Comparison of ENCODE assay signal across 8 mouse cellular contexts in genomic region chr3:88440500-88441381, GRCm38 (mm10). TPM values are rescaled to one million over a fixed set of nuclear protein-coding genes. Genes with fewer than 3 reads are reported as not detected.
DNase-seq lines count a peak whose midpoint lies in the region; ATAC-seq and TF ChIP-seq lines count a peak whose summit lies in the region.

No protein-coding gene starts in this region.

- H3K27me3 ChIP-seq in ES-Bruce4 (ENCODE audit: control insufficient read depth, insufficient read depth, low read length, poor library complexity, severe bottlenecking) = no peaks in the 10 kb centered on the region
- peaks cover 46% of the 10 kb centered on the region for H3K27me3 ChIP-seq in embryonic facial prominence, embryonic 10.5 days (replicated peaks; ENCODE audit: low read depth, poor library complexity, severe bottlenecking)
- H3K27me3 ChIP-seq in hindbrain, embryonic 12.5 days = peaks cover 15% of the 10 kb centered on the region
- H3K27me3 ChIP-seq in limb, embryonic 11.5 days (ENCODE audit: control insufficient read depth, insufficient read depth, low read length) = no peaks in the 10 kb centered on the region
- peaks cover 28% of the 10 kb centered on the region for H3K27me3 ChIP-seq in midbrain, embryonic 12.5 days

- peak overlapping the region; percentile 12; the same call in 1 of the 2 replicates for H3K9ac ChIP-seq in ES-Bruce4 (ENCODE audit: low read depth, poor library complexity, severe bottlenecking)
- peak overlapping the region; percentile 27; the same call in 1 of the 2 replicates for H3K9ac ChIP-seq in hindbrain, embryonic 12.5 days
- H3K9ac ChIP-seq in limb, embryonic 11.5 days (ENCODE audit: low read length) = no peak overlapping the region
- H3K9ac ChIP-seq in midbrain, embryonic 12.5 days (replicated peaks) = 0 out of 2 replicates have a peak overlapping the region, but pooled peaks have one; percentile 25

- H3K27ac ChIP-seq in ES-Bruce4 (ENCODE audit: insufficient read depth, low read length) = peak overlapping the region; percentile 76
- peak overlapping the region; percentile 36; the same call in 1 of the 2 replicates for H3K27ac ChIP-seq in embryonic facial prominence, embryonic 10.5 days (replicated peaks)
- H3K27ac ChIP-seq in hindbrain, embryonic 12.5 days = no peak overlapping the region
- no peak overlapping the region for H3K27ac ChIP-seq in limb, embryonic 11.5 days (replicated peaks; ENCODE audit: low read depth, low read length)
- 0 out of 2 replicates have a peak overlapping the region, but pooled peaks have one; percentile 1 for H3K27ac ChIP-seq in midbrain, embryonic 12.5 days (replicated peaks)

- H3K4me2 ChIP-seq in hindbrain, embryonic 12.5 days (replicated peaks) = peak overlapping the region; percentile 32; the same call in 1 of the 2 replicates
- H3K4me2 ChIP-seq in limb, embryonic 11.5 days (ENCODE audit: low read depth, severe bottlenecking) = peak overlapping the region; percentile 26
- H3K4me2 ChIP-seq in midbrain, embryonic 12.5 days (replicated peaks) = peak overlapping the region; percentile 19; the same call in 1 of the 2 replicates

- no peaks in the 10 kb centered on the region for H3K36me3 ChIP-seq in ES-Bruce4 (ENCODE audit: control insufficient read depth, insufficient read depth, low read length, poor library complexity, severe bottlenecking)
- H3K36me3 ChIP-seq in embryonic facial prominence, embryonic 10.5 days (replicated peaks) = no peaks in the 10 kb centered on the region; the same call in 1 of the 2 replicates
- H3K36me3 ChIP-seq in hindbrain, embryonic 12.5 days = peaks cover 35% of the 10 kb centered on the region
- H3K36me3 ChIP-seq in limb, embryonic 11.5 days (ENCODE audit: control insufficient read depth, insufficient read depth, low read length) = no peaks in the 10 kb centered on the region
- peaks cover 24% of the 10 kb centered on the region; the same call in 1 of the 2 replicates for H3K36me3 ChIP-seq in midbrain, embryonic 12.5 days

- TF ChIP-seq EP300 in ES-Bruce4 (IDR thresholded peaks at IDR 0.05; ENCODE audit: insufficient read depth, low read depth, low read length) = no peak

- TF ChIP-seq POLR2A in ES-Bruce4 (IDR thresholded peaks at IDR 0.05; ENCODE audit: insufficient read depth, low read length) = no peak

- H3K4me3 ChIP-seq in ES-Bruce4 (ENCODE audit: low read depth, low read length) = peak overlapping the region; percentile 33
- H3K4me3 ChIP-seq in embryonic facial prominence, embryonic 10.5 days = peak overlapping the region; percentile 40
- no peak overlapping the region for H3K4me3 ChIP-seq in hindbrain, embryonic 12.5 days
- H3K4me3 ChIP-seq in limb, embryonic 11.5 days (ENCODE audit: low read depth, low read length) = 0 out of 2 replicates have a peak overlapping the region, but pooled peaks have one; percentile 1
- H3K4me3 ChIP-seq in midbrain, embryonic 12.5 days = no peak overlapping the region

- peak; percentile 30 for TF ChIP-seq CTCF in ES-Bruce4 (IDR thresholded peaks at IDR 0.05; ENCODE audit: low read depth, low read length)

- ATAC-seq in hindbrain, embryonic 12.5 days (ENCODE audit: low FRiP score) = peak; percentile 41; the same call in 1 of the 2 replicates
- no peak for ATAC-seq in limb, embryonic 11.5 days (ENCODE audit: insufficient number of reproducible peaks, low FRiP score, low TSS enrichment, low read depth)
- no peak for ATAC-seq in midbrain, embryonic 12.5 days (ENCODE audit: low FRiP score, low read depth)

- H3K9me3 ChIP-seq in ES-Bruce4 (replicated peaks; ENCODE audit: control insufficient read depth, insufficient read depth, low read length, poor library complexity, severe bottlenecking) = no peaks in the 10 kb centered on the region
- no peaks in the 10 kb centered on the region for H3K9me3 ChIP-seq in embryonic facial prominence, embryonic 10.5 days
- no peaks in the 10 kb centered on the region for H3K9me3 ChIP-seq in hindbrain, embryonic 12.5 days (replicated peaks)
- no peaks in the 10 kb centered on the region for H3K9me3 ChIP-seq in limb, embryonic 11.5 days (ENCODE audit: control insufficient read depth, low read length)
- H3K9me3 ChIP-seq in midbrain, embryonic 12.5 days = no peaks in the 10 kb centered on the region

- DNase-seq in adrenal gland, adult (ENCODE audit: inconsistent age in 2 of 2, low spot score in 1 of 2) = peak; percentile 86 to 91
- DNase-seq in adrenal gland, postnatal 25 days = no peak
- peak; percentile 49 for DNase-seq in embryonic facial prominence, embryonic 10.5 days (ENCODE audit: low spot score)
- DNase-seq in limb, embryonic 11.5 days (ENCODE audit: low spot score) = peak; percentile 45
- DNase-seq in telencephalon, adult 2 months (ENCODE audit: low read depth, low spot score) = peak; percentile 72

- peaks cover 9% of the 10 kb centered on the region for H3K4me1 ChIP-seq in ES-Bruce4 (ENCODE audit: control insufficient read depth, insufficient read depth, low read length)
- H3K4me1 ChIP-seq in embryonic facial prominence, embryonic 10.5 days = peaks cover 39% of the 10 kb centered on the region
- H3K4me1 ChIP-seq in hindbrain, embryonic 12.5 days = peaks cover 20% of the 10 kb centered on the region
- peaks cover 22% of the 10 kb centered on the region; the same call in 1 of the 2 replicates for H3K4me1 ChIP-seq in limb, embryonic 11.5 days (ENCODE audit: control insufficient read depth, insufficient read depth, low read length)
- peaks cover 23% of the 10 kb centered on the region for H3K4me1 ChIP-seq in midbrain, embryonic 12.5 days

- 25% methylated on average over 27 of the region's 27 CpGs for WGBS in embryonic facial prominence, embryonic 10.5 days
- 21% methylated on average over 27 of the region's 27 CpGs for WGBS in hindbrain, embryonic 12.5 days
- WGBS in limb, embryonic 11.5 days = 20% methylated on average over 27 of the region's 27 CpGs
- WGBS in midbrain, embryonic 12.5 days = 25% methylated on average over 27 of the region's 27 CpGs

RNA-seq across cellular contexts. Expression of gene Slc25a44, which starts 15.8 kb away (rescaled TPM):
- 42.9 and 45.9 TPM in 2 replicates for total RNA-seq in adrenal gland, postnatal 25 days (2021)
- 13.5 and 14.7 TPM in 2 replicates for polyA plus RNA-seq in ES-Bruce4 (2011; ENCODE audit: insufficient read depth, insufficient read length, low read depth, missing spikeins)
- polyA plus RNA-seq in embryonic facial prominence, embryonic 10.5 days (2016; fragmentation: Nextera tagmentation; extraction: Ambion mirVana) = 17.5 and 17.6 TPM in 2 replicates
- polyA plus RNA-seq in hindbrain, embryonic 12.5 days (2016; fragmentation: Nextera tagmentation; extraction: Ambion mirVana) = 24.9 and 25.9 TPM in 2 replicates
- 17.7 and 18.9 TPM in 2 replicates for polyA plus RNA-seq in limb, embryonic 11.5 days (2014; fragmentation: Nextera tagmentation; extraction: Ambion mirVana)
- 23.6 and 24.6 TPM in 2 replicates for polyA plus RNA-seq in midbrain, embryonic 12.5 days (2016; fragmentation: Nextera tagmentation; extraction: Ambion mirVana)

RNA-seq across cellular contexts. Expression of gene Sema4a, which starts 20.2 kb away (rescaled TPM):
- 6.0 and 6.2 TPM in 2 replicates for total RNA-seq in adrenal gland, postnatal 25 days (2021)
- polyA plus RNA-seq in ES-Bruce4 (2011; ENCODE audit: insufficient read depth, insufficient read length, low read depth, missing spikeins) = 2.3 and 4.0 TPM in 2 replicates
- polyA plus RNA-seq in embryonic facial prominence, embryonic 10.5 days (2016; fragmentation: Nextera tagmentation; extraction: Ambion mirVana) = 5.9 and 7.1 TPM in 2 replicates
- polyA plus RNA-seq in hindbrain, embryonic 12.5 days (2016; fragmentation: Nextera tagmentation; extraction: Ambion mirVana) = 17.1 and 18.4 TPM in 2 replicates
- 5.4 and 5.7 TPM in 2 replicates for polyA plus RNA-seq in limb, embryonic 11.5 days (2014; fragmentation: Nextera tagmentation; extraction: Ambion mirVana)
- 19.3 and 20.3 TPM in 2 replicates for polyA plus RNA-seq in midbrain, embryonic 12.5 days (2016; fragmentation: Nextera tagmentation; extraction: Ambion mirVana)

RNA-seq across cellular contexts. Expression of gene Pmf1, which starts 30.6 kb away (rescaled TPM):
- 34.9 and 41.2 TPM in 2 replicates for total RNA-seq in adrenal gland, postnatal 25 days (2021)
- 88.6 and 102 TPM in 2 replicates for polyA plus RNA-seq in ES-Bruce4 (2011; ENCODE audit: insufficient read depth, insufficient read length, low read depth, missing spikeins)
- polyA plus RNA-seq in embryonic facial prominence, embryonic 10.5 days (2016; fragmentation: Nextera tagmentation; extraction: Ambion mirVana) = 184 and 194 TPM in 2 replicates
- 73.3 and 82.3 TPM in 2 replicates for polyA plus RNA-seq in hindbrain, embryonic 12.5 days (2016; fragmentation: Nextera tagmentation; extraction: Ambion mirVana)
- 174 and 185 TPM in 2 replicates for polyA plus RNA-seq in limb, embryonic 11.5 days (2014; fragmentation: Nextera tagmentation; extraction: Ambion mirVana)
- 100.0 and 101 TPM in 2 replicates for polyA plus RNA-seq in midbrain, embryonic 12.5 days (2016; fragmentation: Nextera tagmentation; extraction: Ambion mirVana)

RNA-seq across cellular contexts. Expression of gene Bglap, which starts 56.5 kb away (rescaled TPM):
- total RNA-seq in adrenal gland, postnatal 25 days (2021) = 4.3 TPM in 1 of 2 replicates, not detected in the other
- polyA plus RNA-seq in ES-Bruce4 (2011; ENCODE audit: insufficient read depth, insufficient read length, low read depth, missing spikeins) = not detected in 2 replicates
- polyA plus RNA-seq in embryonic facial prominence, embryonic 10.5 days (2016; fragmentation: Nextera tagmentation; extraction: Ambion mirVana) = not detected in 2 replicates
- polyA plus RNA-seq in hindbrain, embryonic 12.5 days (2016; fragmentation: Nextera tagmentation; extraction: Ambion mirVana) = not detected in 2 replicates
- polyA plus RNA-seq in limb, embryonic 11.5 days (2014; fragmentation: Nextera tagmentation; extraction: Ambion mirVana) = not detected in 2 replicates
- not detected in 2 replicates for polyA plus RNA-seq in midbrain, embryonic 12.5 days (2016; fragmentation: Nextera tagmentation; extraction: Ambion mirVana)

Comparison
In these comparisons a context has a peak if more than half of its experiments do, and no peak if none do; other contexts are left out.
1. H3K27ac ChIP-seq: peak in ES-Bruce4 (single experiment), embryonic facial prominence, embryonic 10.5 days (single experiment) and midbrain, embryonic 12.5 days (single experiment); none in hindbrain, embryonic 12.5 days (single experiment) and limb, embryonic 11.5 days (single experiment).
2. H3K4me3 ChIP-seq: peak in ES-Bruce4 (single experiment), embryonic facial prominence, embryonic 10.5 days (single experiment) and limb, embryonic 11.5 days (single experiment); none in hindbrain, embryonic 12.5 days (single experiment) and midbrain, embryonic 12.5 days (single experiment).
3. Peak in every context shown above with its lines, with median percentiles within 50 percentile points of each other: H3K4me2 ChIP-seq.